Mouse (Mus musculus) myocyte (in vitro differentiated cells): ENCODE measurements around the gene AU022751.

Experiments used
- E2F4 ChIP-seq: IDR thresholded peaks from one replicate; pipeline ENCODE4 v1.6.1; 2011; ENCODE audit warnings: mild to moderate bottlenecking, control low read depth, moderate library complexity; ENCODE audit not compliant: insufficient read depth
- MAX ChIP-seq: IDR thresholded peaks from one replicate; pipeline ENCODE4 v1.6.1; 2011; ENCODE audit warnings: low read depth, mild to moderate bottlenecking, control low read depth
- POLR2A ChIP-seq: IDR thresholded peaks from one replicate; pipeline ENCODE4 v1.6.1; 2011; ENCODE audit warnings: low read depth, mild to moderate bottlenecking, control low read depth, moderate library complexity; ENCODE audit not compliant: insufficient read length

GRCm38 (mm10) chrX:6061563-6061962 lies 21.7 kb downstream of the AU022751 start:
- no peak for TF ChIP-seq MAX
- TF ChIP-seq POLR2A, result no peak
- TF ChIP-seq E2F4, result no peak
